Mouse (Mus musculus) G1E (cell line): ENCODE results near the gene Htr2a.

Experiments used
- CTCF ChIP-seq: IDR thresholded peaks from 2 replicates; pipeline ENCODE4 v1.5.1; 2012; ENCODE audit warnings: low read depth, low read length, inconsistent platforms, mixed read lengths
- GATA1 ChIP-seq: IDR thresholded peaks from 2 replicates; pipeline ENCODE4 v1.6.1; 2012; ENCODE audit warnings: borderline replicate concordance, low read length, inconsistent platforms, mixed read lengths
- GATA2 ChIP-seq: IDR thresholded peaks from 2 replicates; pipeline ENCODE4 v1.6.1; 2012; ENCODE audit warnings: low read depth, low read length, inconsistent platforms, borderline replicate concordance
- POLR2AphosphoS5 ChIP-seq: IDR thresholded peaks from 2 replicates; pipeline ENCODE4 v1.6.1; 2012; ENCODE audit warnings: low read depth, low read length, inconsistent platforms; ENCODE audit not compliant: insufficient replicate concordance
- TAL1 ChIP-seq: conservative IDR thresholded peaks from 2 replicates; pipeline ENCODE4 v1.6.1; 2012; ENCODE audit warnings: low read depth, low read length, inconsistent platforms, mixed read lengths

GRCm38 (mm10) chr14:74733397-74733796 is 92.8 kb downstream of the Htr2a start:
- TF ChIP-seq CTCF (no peak), TAL1 (no peak), GATA1 (no peak), POLR2AphosphoS5 (no peak), GATA2 (no peak)
